Mouse (Mus musculus) kidney, adult 2 months (tissue): ENCODE results near the gene Slc25a26.
"Not testable (repeated sequence)": the region's sequence is repeated elsewhere in the genome, so short reads cannot be mapped to it uniquely, and the experiment has no call there.

Experiments used
- CTCF ChIP-seq: fragments of 200-500 bp; conservative IDR thresholded peaks from 2 replicates; pipeline ENCODE4 v1.5.1; 2011; ENCODE audit warnings: low read depth, mild to moderate bottlenecking, control low read depth, low read length, moderate library complexity, mixed read lengths; ENCODE audit not compliant: insufficient read depth, insufficient read length
- POLR2A ChIP-seq: fragments of 200-500 bp; IDR thresholded peaks from one replicate; pipeline ENCODE4 v1.6.1; 2011; ENCODE audit warnings: low read depth, low read length, control low read depth

- TF ChIP-seq POLR2A, CTCF: not testable (repeated sequence)
These were observed 58.5 kb downstream of the Slc25a26 start for GRCm38 (mm10) chr6:94558603-94559002.
